Mouse (Mus musculus): ENCODE results near the gene Pcnt. TPM values are rescaled to one million over a fixed set of nuclear protein-coding genes. Genes with fewer than 3 reads are reported as not detected.

The Pcnt gene
- polyA plus RNA-seq (2012; ENCODE audit: low replicate concordance): 38.7 and 62.8 TPM in 2 replicates

GRCm38 (mm10) chr10:76442178-76443088, at the start of gene Pcnt:
Gene Pcnt (minus strand): TSS chr10:76442786.

GRCm38 (mm10) chr10:76468203-76469162, 25.9 kb upstream of the Pcnt start, which contains the start of the genes Mcm3ap and Ybey:
Gene Mcm3ap (plus strand): TSS chr10:76468927.
Gene Ybey (minus strand): TSS chr10:76469114.

GRCm38 (mm10) chr10:76448851-76449250, 6.3 kb upstream of the Pcnt start, which contains the start of gene 2610028H24Rik:
Gene 2610028H24Rik (plus strand): TSS chr10:76449081.

GRCm38 (mm10) chr10:76440281-76440680, 2.3 kb downstream of the Pcnt start, which contains the start of gene AC141477.1:
Gene AC141477.1 (minus strand): TSS chr10:76440444.

GRCm38 (mm10) chr10:76344711-76345539, 97.7 kb downstream of the Pcnt start, which contains the start of gene Dip2a:
Gene Dip2a (minus strand): TSS chr10:76345291.

Other genes with a start within 250 kb of the Pcnt start
- 1.8 and 3.1 TPM in 2 replicates for gene Prmt2, start 204.9 kb downstream of the Pcnt start, polyA plus RNA-seq (2012; ENCODE audit: low replicate concordance)
- gene S100b, start 188.9 kb downstream of the Pcnt start, polyA plus RNA-seq (2012; ENCODE audit: low replicate concordance): not detected in 2 replicates
- gene Dip2a, start 97.5 kb downstream of the Pcnt start, polyA plus RNA-seq (2012; ENCODE audit: low replicate concordance): 1.4 and 2.2 TPM in 2 replicates
- gene AC141477.1, start 2.3 kb downstream of the Pcnt start, polyA plus RNA-seq (2012; ENCODE audit: low replicate concordance): not detected in 2 replicates
- gene 2610028H24Rik, start 6.3 kb upstream of the Pcnt start, polyA plus RNA-seq (2012; ENCODE audit: low replicate concordance): not detected in 2 replicates
- 11.8 and 18.4 TPM in 2 replicates for gene Mcm3ap, start 26.1 kb upstream of the Pcnt start, polyA plus RNA-seq (2012; ENCODE audit: low replicate concordance)
- gene Ybey, start 26.3 kb upstream of the Pcnt start, polyA plus RNA-seq (2012; ENCODE audit: low replicate concordance): 0.90 and 1.7 TPM in 2 replicates
- 1.9 and 6.9 TPM in 2 replicates for gene Lss, start 88.8 kb upstream of the Pcnt start, polyA plus RNA-seq (2012; ENCODE audit: low replicate concordance)
- gene Spatc1l, start 119.5 kb upstream of the Pcnt start, polyA plus RNA-seq (2012; ENCODE audit: low replicate concordance): not detected in 2 replicates
- not detected in 2 replicates for gene Ftcd, start 132.9 kb upstream of the Pcnt start, polyA plus RNA-seq (2012; ENCODE audit: low replicate concordance)
- gene Col6a2, start 180.8 kb upstream of the Pcnt start, polyA plus RNA-seq (2012; ENCODE audit: low replicate concordance): 0.21 and 1.1 TPM in 2 replicates

Measured in leukemia stem cell, adult 10-12 weeks (primary cell).